Mouse (Mus musculus) neutrophil, adult 83 days (primary cell): ENCODE data around the gene Dmrtc1a. TPM values are rescaled to one million over a fixed set of nuclear protein-coding genes. Genes with fewer than 3 reads are reported as not detected.

Source experiments
- total RNA-seq, 2 experiments: library from RNA; stranded (reverse); gene quantifications; one replicate each; pipeline ENCODE4 v1.2.4; 2023

Gene Dmrtc1a
- not detected for total RNA-seq

DNA sequence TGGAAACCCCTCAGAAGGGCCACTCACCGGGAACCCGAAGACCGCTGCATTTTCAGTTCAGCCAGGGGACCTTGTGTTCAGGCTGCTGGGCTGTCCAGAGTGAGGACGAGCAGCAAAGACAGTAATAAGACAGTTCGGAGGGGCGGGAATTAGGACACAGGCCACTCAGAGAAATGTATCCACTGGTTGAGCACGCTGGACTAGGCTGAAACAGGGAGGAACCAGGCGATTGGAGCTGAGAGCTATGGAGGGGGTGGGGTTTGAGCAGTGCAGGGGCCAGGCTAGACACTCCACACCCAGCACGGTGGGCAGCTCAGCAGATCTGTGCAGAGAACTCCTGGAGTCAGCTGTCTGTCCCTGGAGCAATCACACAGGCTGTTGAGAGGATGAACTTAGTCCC, at the start of gene Dmrtc1a, which contains the start of gene 1700011M02Rik:
Gene Dmrtc1a (minus strand): TSS at position 101 of the 400 bp plus-strand sequence.
Gene 1700011M02Rik (plus strand): TSS at position 319 of the 400 bp plus-strand sequence.

DNA sequence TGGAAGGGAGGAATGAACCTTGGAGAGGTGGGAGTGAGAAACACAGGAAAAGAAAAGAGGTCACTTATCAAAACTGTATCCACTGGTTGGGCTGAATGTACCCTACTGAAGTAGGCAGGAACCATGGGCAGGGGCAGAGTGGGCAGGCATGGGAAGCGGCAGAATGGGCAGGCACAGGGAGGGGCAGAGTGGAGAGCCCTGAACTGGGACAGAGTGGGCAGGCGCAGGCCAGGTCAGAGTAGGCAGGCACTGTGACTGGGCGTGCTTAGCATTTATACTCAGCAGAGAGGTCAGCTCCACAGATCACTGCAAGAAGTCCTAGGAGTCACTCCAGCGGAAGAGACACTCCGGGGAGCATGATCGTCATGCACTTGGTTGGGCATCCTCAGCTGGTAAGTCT, 19.6 kb upstream of the Dmrtc1a start, which contains the start of gene 1700018G05Rik:
Gene 1700018G05Rik (plus strand): TSS at position 301 of the 400 bp plus-strand sequence.

DNA sequence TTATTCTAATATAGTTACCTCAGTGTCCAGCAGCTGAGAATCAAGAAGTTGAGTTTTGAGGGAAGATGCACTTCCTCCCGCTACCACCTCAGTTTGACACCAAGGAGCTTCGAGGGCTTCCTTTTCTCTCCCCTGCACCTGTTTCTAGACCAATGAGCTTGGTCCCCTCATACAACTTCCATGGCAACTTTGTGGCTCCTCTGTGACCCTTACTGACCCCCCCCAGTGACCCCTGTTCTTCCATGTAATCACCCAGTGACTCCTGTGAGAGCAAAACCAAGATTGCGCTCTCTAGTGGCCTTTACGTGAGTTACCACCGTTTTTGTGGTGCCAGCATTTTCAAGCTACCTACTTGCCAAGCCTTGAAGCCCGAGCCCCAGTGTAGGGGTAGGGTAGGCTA, 40.6 kb downstream of the Dmrtc1a start, which contains the start of gene 1700031F05Rik:
Gene 1700031F05Rik (minus strand): TSS at position 101 of the 400 bp plus-strand sequence.

GRCm38 (mm10) chrX:102854516-102854915, 54.0 kb downstream of the Dmrtc1a start, which contains the start of gene Dmrtc1c2:
Gene Dmrtc1c2 (minus strand): TSS chrX:102854616.

Other genes with a start within 250 kb of the Dmrtc1a start
- gene Gm3880, start 221.7 kb downstream of the Dmrtc1a start, total RNA-seq: not detected
- gene Gm9112, start 201.1 kb downstream of the Dmrtc1a start, total RNA-seq: not detected
- not detected for gene Dmrtc1b, start 200.8 kb downstream of the Dmrtc1a start, total RNA-seq
- gene Dmrtc1c1, start 105.7 kb downstream of the Dmrtc1a start, total RNA-seq: not detected
- not detected for gene Dmrtc1c2, start 54.1 kb downstream of the Dmrtc1a start, total RNA-seq
- not detected for gene 1700031F05Rik, start 40.7 kb downstream of the Dmrtc1a start, total RNA-seq
- gene 1700011M02Rik, start 218 bp upstream of the Dmrtc1a start, total RNA-seq: not detected
- gene 1700018G05Rik, start 19.7 kb upstream of the Dmrtc1a start, total RNA-seq: not detected